Mouse (Mus musculus) thymus, adult 2 months (tissue): ENCODE measurements around the gene Morn2. TPM values are rescaled to one million over a fixed set of nuclear protein-coding genes. Genes with fewer than 3 reads are reported as not detected.

Source experiments
- DNase-seq: peaks from one replicate; pipeline ENCODE4 v3.0.0; 2021
- H3K27ac ChIP-seq: fragments of 200-500 bp; 2 replicates; pipeline ENCODE4 v1.5.1; 2012; ENCODE audit warnings: low read length, control low read depth; ENCODE audit not compliant: control insufficient read depth, insufficient read depth
- H3K27me3 ChIP-seq: fragments of 200-500 bp; 2 replicates; pipeline ENCODE4 v1.6.1; 2012; ENCODE audit warnings: mild to moderate bottlenecking, low read length, moderate library complexity, mixed read lengths; ENCODE audit not compliant: control insufficient read depth, insufficient read depth
- H3K36me3 ChIP-seq: fragments of 200-500 bp; 2 replicates; pipeline ENCODE4 v1.6.1; 2012; ENCODE audit warnings: mild to moderate bottlenecking, low read length, moderate library complexity; ENCODE audit not compliant: control insufficient read depth, insufficient read depth
- H3K4me1 ChIP-seq: fragments of 200-500 bp; replicated peaks from 2 replicates; pipeline ENCODE4 v1.6.1; 2012; ENCODE audit warnings: low read length; ENCODE audit not compliant: control insufficient read depth, insufficient read depth
- H3K4me3 ChIP-seq: fragments of 200-500 bp; 2 replicates; pipeline ENCODE4 v1.5.1; 2012; ENCODE audit warnings: mild to moderate bottlenecking, low read length, control low read depth, moderate library complexity; ENCODE audit not compliant: control insufficient read depth, insufficient read depth
- CTCF ChIP-seq: fragments of 200-500 bp; IDR thresholded peaks from 2 replicates; pipeline ENCODE4 v1.5.1; 2012; ENCODE audit warnings: mild to moderate bottlenecking, control low read depth, low read length, moderate library complexity, borderline replicate concordance; ENCODE audit not compliant: control insufficient read depth, poor library complexity, insufficient read depth; ENCODE audit errors: extremely low read depth
- POLR2A ChIP-seq: fragments of 200-500 bp; IDR thresholded peaks from 2 replicates; pipeline ENCODE4 v1.6.1; 2012; ENCODE audit warnings: mild to moderate bottlenecking, low read length, control low read depth, moderate library complexity; ENCODE audit not compliant: control insufficient read depth, poor library complexity, insufficient read depth; ENCODE audit errors: extremely low read depth
- WGBS: fragments of 180-500 bp; shearing (Covaris S2); methylation state at CpG from one replicate; pipeline ENCODE4 v1.1.7; 2018; 5-methylcytosine and 5-hydroxymethylcytosine counted together
- polyA plus RNA-seq: library from polyadenylated mRNA; depleted of rRNA; stranded (reverse); fragments of >200 nt; gene quantifications from 2 replicates; pipeline ENCODE4 v1.2.3, GENCODE M21; 2012

Morn2 gene
- polyA plus RNA-seq, 1 experiment = 2.5 TPM

GRCm38 (mm10) chr17:80289280-80290073, 526 bp upstream of the Morn2 start:
- Histone ChIP-seq H3K4me1 (peaks cover 6% of the 10 kb centered on the region; the same call in 1 of the 2 replicates), H3K27ac (peak overlapping the region; percentile 38), H3K27me3 (no peaks in the 10 kb centered on the region), H3K4me3 (peak overlapping the region; percentile 83), H3K36me3 (no peaks in the 10 kb centered on the region)
- 2% methylated on average over 30 of the region's 30 CpGs for WGBS
- no peak for DNase-seq
- TF ChIP-seq CTCF (no peak), POLR2A (peak; percentile 28; the same call in 1 of the 2 replicates)

DNA sequence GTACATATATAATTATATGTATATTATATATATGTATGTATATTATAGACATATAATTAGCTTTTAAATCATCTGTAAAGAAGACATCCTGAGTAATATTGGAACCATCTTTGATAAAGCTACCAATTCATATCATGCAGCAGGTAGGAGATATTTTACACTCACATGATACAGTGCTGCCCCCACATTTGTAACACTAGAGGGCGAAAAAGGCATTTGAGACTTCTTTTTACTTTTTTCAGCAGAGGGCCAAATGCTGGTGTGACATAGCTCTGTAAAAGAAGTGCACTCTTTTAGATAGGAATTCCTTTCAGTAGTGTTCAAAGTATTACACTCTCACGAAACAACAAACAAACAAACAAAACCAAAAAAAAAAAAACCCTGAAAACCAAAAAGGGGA, 1.1 kb downstream of the Morn2 start:
- Histone ChIP-seq H3K4me3 (no peak overlapping the region), H3K36me3 (no peaks in the 10 kb centered on the region), H3K27me3 (no peaks in the 10 kb centered on the region), H3K27ac (no peak overlapping the region), H3K4me1 (peaks cover 8% of the 10 kb centered on the region)
- peak; percentile 41 for DNase-seq
- no peak for TF ChIP-seq POLR2A
- TF ChIP-seq CTCF = no peak
- 13% methylated on average over 2 of the region's 2 CpGs for WGBS

- DNase-seq = no peak
- Histone ChIP-seq H3K27ac (no peak overlapping the region), H3K4me3 (no peak overlapping the region), H3K36me3 (no peaks in the 10 kb centered on the region), H3K4me1 (peaks cover 2% of the 10 kb centered on the region), H3K27me3 (no peaks in the 10 kb centered on the region)
- no peak for TF ChIP-seq POLR2A
- no peak for TF ChIP-seq CTCF
- WGBS = 70% methylated on average over 5 of the region's 5 CpGs
Observed at GRCm38 (mm10) chr17:80295258-80295657, 5.3 kb downstream of the Morn2 start.

- no peaks in the 10 kb centered on the region for H3K36me3 ChIP-seq
- TF ChIP-seq POLR2A (no peak), CTCF (no peak)
- H3K4me1 ChIP-seq = peaks cover 2% of the 10 kb centered on the region
- 79% methylated on average over 5 of the region's 5 CpGs for WGBS
- no peak for DNase-seq
- H3K27me3 ChIP-seq = no peaks in the 10 kb centered on the region
- H3K4me3 ChIP-seq = no peak overlapping the region
- H3K27ac ChIP-seq = no peak overlapping the region
Observed at GRCm38 (mm10) chr17:80298844-80299243, 8.8 kb downstream of the Morn2 start.

- 100% methylated on average over 1 of the region's 1 CpGs for WGBS
- no peak within 1 kb of the TSS for H3K27ac ChIP-seq
- no peaks in the 10 kb centered on the region for H3K27me3 ChIP-seq
- no peaks in the 10 kb centered on the region for H3K4me1 ChIP-seq
- H3K4me3 ChIP-seq = no peak within 1 kb of the TSS
- TF ChIP-seq CTCF (no peak), POLR2A (no peak)
- no peak for DNase-seq
- no peaks in the 10 kb centered on the region for H3K36me3 ChIP-seq
Observed at GRCm38 (mm10) chr17:80307251-80307650, 17.2 kb downstream of the Morn2 start, which contains the start of gene Arhgef33. Gene Arhgef33, plus strand, starts transcription at chr17:80307407.

DNA sequence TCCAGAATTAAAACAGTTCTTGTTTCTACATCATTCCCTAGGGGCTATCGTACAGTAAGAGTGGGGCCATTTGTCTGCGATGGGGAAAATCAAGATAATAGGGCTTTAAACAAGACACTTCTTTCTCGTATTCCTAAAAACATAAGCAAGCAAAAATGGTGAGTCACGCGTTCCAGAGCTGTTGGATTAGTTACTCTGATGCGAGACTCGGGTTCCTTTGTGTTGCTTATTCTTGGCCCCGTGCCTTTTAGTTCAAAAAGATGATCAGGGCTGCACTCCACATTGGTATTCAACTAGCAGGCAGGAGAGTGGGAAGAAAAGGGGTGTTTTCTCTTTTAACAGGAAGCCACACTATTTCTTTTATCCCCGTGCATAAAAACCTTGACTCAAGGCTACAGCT, 21.8 kb downstream of the Morn2 start:
- H3K4me3 ChIP-seq = no peak overlapping the region
- no peak for DNase-seq
- no peaks in the 10 kb centered on the region for H3K4me1 ChIP-seq
- 79% methylated on average over 9 of the region's 9 CpGs for WGBS
- no peak overlapping the region for H3K27ac ChIP-seq
- TF ChIP-seq POLR2A (no peak), CTCF (no peak)
- H3K27me3 ChIP-seq = no peaks in the 10 kb centered on the region
- no peaks in the 10 kb centered on the region for H3K36me3 ChIP-seq
